ENCODE assay signal across 14 mouse cellular contexts in the genomic region with DNA sequence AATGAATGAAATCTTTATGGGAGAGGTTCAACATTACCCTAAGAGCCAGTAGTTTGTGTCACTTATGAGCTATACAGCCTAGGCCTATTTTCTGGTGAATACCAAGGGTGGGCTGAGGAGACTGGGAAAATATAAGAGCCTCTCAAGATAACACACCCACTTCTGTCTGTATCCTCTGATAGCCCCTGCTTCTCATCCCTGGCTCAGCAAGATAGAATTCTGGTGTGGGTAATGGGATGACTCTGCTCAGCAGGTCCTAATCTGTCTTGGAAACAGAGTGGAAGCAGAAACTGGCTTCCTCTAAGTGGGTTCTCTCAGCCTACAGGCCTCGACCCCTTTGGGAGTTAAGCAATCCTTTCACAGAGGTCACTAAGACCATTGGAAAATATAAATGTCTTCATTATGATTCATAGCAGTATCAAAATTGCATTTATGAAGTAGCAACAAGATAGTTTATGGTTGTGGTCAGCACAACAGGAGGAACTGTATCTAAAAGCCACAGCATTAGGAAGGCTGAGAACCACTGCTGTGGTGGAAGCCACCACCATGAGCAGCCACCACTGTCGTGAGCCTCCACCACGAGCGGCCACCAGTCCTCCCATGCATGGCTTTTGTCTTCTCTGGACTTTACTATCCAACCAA. TPM values are rescaled to one million over a fixed set of nuclear protein-coding genes. Genes with fewer than 3 reads are reported as not detected.
DNase-seq lines count a peak whose midpoint lies in the region; ATAC-seq and TF ChIP-seq lines count a peak whose summit lies in the region.
"Had no signal": no experiment of that assay in that cellular context is flagged by ENCODE, and none has a peak within 500 bp of the region (broad histone marks: within the 10 kb centered on the region; RNA-seq: fewer than 3 reads in every experiment).

No protein-coding gene starts in this region.

- TF ChIP-seq POLR2A in embryonic fibroblast, embryonic 13.5 days (IDR thresholded peaks at IDR 0.05; ENCODE audit: low read depth, low read length) = no peak

- peak; percentile 76; the same call in 1 of the 2 replicates for ATAC-seq in stomach, embryonic 15.5 days (ENCODE audit: insufficient read depth, low FRiP score, low read depth)
- ATAC-seq in stomach, postnatal 0 days (ENCODE audit: low FRiP score, low TSS enrichment) = no peak
- ATAC-seq in liver, embryonic 14.5 days (ENCODE audit: insufficient read depth) = peak; percentile 94

- intact Hi-C loops in gastrocnemius, postnatal 36 days (cut with DNase I) = no loop called here

- WGBS in stomach, embryonic 15.5 days = 85% methylated on average over 4 of the region's 4 CpGs
- WGBS in stomach, postnatal 0 days = 91% methylated on average over 4 of the region's 4 CpGs
- 23% methylated on average over 4 of the region's 4 CpGs for WGBS in liver, embryonic 14.5 days (ENCODE audit: insufficient replicate concordance)

- no peaks in the 10 kb centered on the region for H3K4me1 ChIP-seq in stomach, embryonic 15.5 days
- H3K4me1 ChIP-seq in stomach, postnatal 0 days (replicated peaks; ENCODE audit: control insufficient read depth, insufficient read depth) = no peaks in the 10 kb centered on the region
- H3K4me1 ChIP-seq in embryonic fibroblast, embryonic 13.5 days (ENCODE audit: control insufficient read depth, insufficient read depth, low read length) = peaks cover 21% of the 10 kb centered on the region
- peaks cover 47 to 74% of the 10 kb centered on the region in 2 experiments for H3K4me1 ChIP-seq in liver, embryonic 14.5 days (replicated peaks; ENCODE audit: control insufficient read depth in 2 of 2, insufficient read depth in 2 of 2, low read length in 1 of 2)

- H3K4me2 ChIP-seq in stomach, embryonic 15.5 days = no peak overlapping the region
- H3K4me2 ChIP-seq in stomach, postnatal 0 days (replicated peaks; ENCODE audit: low read depth) = no peak overlapping the region
- peak overlapping the region; percentile 53 for H3K4me2 ChIP-seq in liver, embryonic 14.5 days (ENCODE audit: low read depth)

- TF ChIP-seq CTCF in stomach, postnatal 0 days (IDR thresholded peaks at IDR 0.05; ENCODE audit: low read depth) = no peak
- no peak for TF ChIP-seq CTCF in embryonic fibroblast, embryonic 13.5 days (IDR thresholded peaks at IDR 0.05; ENCODE audit: borderline replicate concordance, insufficient read depth, low read length)
- no peak for TF ChIP-seq CTCF in liver, embryonic 14.5 days (IDR thresholded peaks at IDR 0.05; ENCODE audit: low read depth)

- DNase-seq in stomach, postnatal 0 days (ENCODE audit: low spot score) = no peak
- DNase-seq in liver, embryonic 14.5 days (ENCODE audit: low read depth in 3 of 3, low spot score in 3 of 3) = peak; percentile 70 to 84 (median 83)
- no peak for DNase-seq in frontal cortex, postnatal 25 days (ENCODE audit: low spot score in 2 of 2)
- no peak for DNase-seq in gastrocnemius, postnatal 36 days
- no peak for DNase-seq in cerebellum, postnatal 25 days
- DNase-seq in layer of hippocampus, adult 9-11 months = no peak
- DNase-seq: adrenal gland, postnatal 14 days; cerebellum, adult 11-12 months; heart, postnatal 36 days; thymus, adult 2 months had no signal

- no peaks in the 10 kb centered on the region for H3K9me3 ChIP-seq in stomach, embryonic 15.5 days
- no peaks in the 10 kb centered on the region for H3K9me3 ChIP-seq in stomach, postnatal 0 days (ENCODE audit: control insufficient read depth, low read length)
- H3K9me3 ChIP-seq in liver, embryonic 14.5 days (ENCODE audit: control insufficient read depth, low read length) = no peaks in the 10 kb centered on the region

- H3K27me3 ChIP-seq in stomach, embryonic 15.5 days (replicated peaks) = no peaks in the 10 kb centered on the region
- no peaks in the 10 kb centered on the region for H3K27me3 ChIP-seq in stomach, postnatal 0 days (ENCODE audit: control insufficient read depth, insufficient read depth, low read length)
- H3K27me3 ChIP-seq in liver, embryonic 14.5 days (ENCODE audit: control insufficient read depth, insufficient read depth, low read length) = no peaks in the 10 kb centered on the region
- H3K27me3 ChIP-seq: CH12.LX had no signal

- no peaks in the 10 kb centered on the region for H3K36me3 ChIP-seq in stomach, embryonic 15.5 days
- no peaks in the 10 kb centered on the region for H3K36me3 ChIP-seq in stomach, postnatal 0 days (ENCODE audit: control insufficient read depth, insufficient read depth, low read length)
- H3K36me3 ChIP-seq in liver, embryonic 14.5 days (replicated peaks; ENCODE audit: control insufficient read depth, insufficient read depth, low read depth) = no peaks in the 10 kb centered on the region

- H3K4me3 ChIP-seq in stomach, embryonic 15.5 days (replicated peaks) = no peak overlapping the region
- H3K4me3 ChIP-seq in stomach, postnatal 0 days (ENCODE audit: low read depth, low read length) = no peak overlapping the region
- no peak overlapping the region for H3K4me3 ChIP-seq in embryonic fibroblast, embryonic 13.5 days (ENCODE audit: insufficient read depth, low read length)
- no peak overlapping the region for H3K4me3 ChIP-seq in liver, embryonic 14.5 days (ENCODE audit: insufficient read depth in 1 of 2, low read depth in 2 of 2, low read length in 2 of 2)
- H3K4me3 ChIP-seq: layer of hippocampus, adult 2 months had no signal

- H3K9ac ChIP-seq in stomach, embryonic 15.5 days = no peak overlapping the region
- H3K9ac ChIP-seq in stomach, postnatal 0 days (ENCODE audit: low read length) = no peak overlapping the region
- H3K9ac ChIP-seq in liver, embryonic 14.5 days (replicated peaks) = peak overlapping the region; percentile 43

- no peak overlapping the region for H3K27ac ChIP-seq in stomach, embryonic 15.5 days
- H3K27ac ChIP-seq in stomach, postnatal 0 days (replicated peaks) = no peak overlapping the region
- peak overlapping the region; percentile 50; the same call in 1 of the 2 replicates for H3K27ac ChIP-seq in embryonic fibroblast, embryonic 13.5 days (ENCODE audit: insufficient read depth, low read length)
- H3K27ac ChIP-seq in liver, embryonic 14.5 days = peak overlapping the region; percentile 91
- H3K27ac ChIP-seq: layer of hippocampus, adult 2 months had no signal

- no peak for TF ChIP-seq EP300 in stomach, postnatal 0 days (optimal IDR thresholded peaks at IDR 0.05)
- peak; percentile 96 for TF ChIP-seq EP300 in liver, embryonic 14.5 days (IDR thresholded peaks at IDR 0.05; ENCODE audit: low read depth)

RNA-seq across cellular contexts. Expression of gene Ltbp2, which starts 21.8 kb away (rescaled TPM):
- 0.75 and 1.2 TPM in 2 replicates for polyA plus RNA-seq in stomach, embryonic 15.5 days (2015; fragmentation: Nextera tagmentation; extraction: Ambion mirVana)
- polyA plus RNA-seq in stomach, postnatal 0 days (2015; fragmentation: Nextera tagmentation; extraction: Ambion mirVana) = 1.3 and 1.4 TPM in 2 replicates
- 182 and 264 TPM in 2 replicates for polyA plus RNA-seq in embryonic fibroblast, embryonic 13.5 days (2011; ENCODE audit: insufficient read length, low read depth, missing spikeins)
- 0.12 and 0.21 TPM in 2 replicates for polyA plus RNA-seq in liver, embryonic 14.5 days (2012; rRNA removed)
- polyA plus RNA-seq in liver, embryonic 14.5 days (2014; fragmentation: Nextera tagmentation; extraction: Ambion mirVana) = 0.08 and 0.16 TPM in 2 replicates
- 1 to 10 TPM in 1 of 2 experiments, under 1 TPM in 1; 0.48 to 1.5 TPM for total RNA-seq in gastrocnemius, postnatal 36 days (2021)

Comparison
In these comparisons a context has a peak if more than half of its experiments do, and no peak if none do; other contexts are left out.
1. H3K27ac ChIP-seq: peak in embryonic fibroblast, embryonic 13.5 days (single experiment) and liver, embryonic 14.5 days (single experiment); none in stomach, embryonic 15.5 days (single experiment) and stomach, postnatal 0 days (single experiment).
2. DNase-seq: peak in liver, embryonic 14.5 days (3 of 3); none in stomach, postnatal 0 days (single experiment), frontal cortex, postnatal 25 days (0 of 2), gastrocnemius, postnatal 36 days (0 of 2), cerebellum, postnatal 25 days (0 of 2) and layer of hippocampus, adult 9-11 months (single experiment).
3. RNA of gene Ltbp2, which starts 21.8 kb away (polyA plus RNA-seq): 182 to 264 TPM in embryonic fibroblast, embryonic 13.5 days; 1.3 to 1.4 TPM in stomach, postnatal 0 days, 0.75 to 1.2 TPM in stomach, embryonic 15.5 days and 0.08 to 0.21 TPM in liver, embryonic 14.5 days; every median in the first group is over 10 times any median in the second.